Mouse (Mus musculus): ENCODE results near the gene Aqp12. TPM values are rescaled to one million over a fixed set of nuclear protein-coding genes. Genes with fewer than 3 reads are reported as not detected.

Aqp12 gene
- polyA plus RNA-seq, 1 experiment from 2014 or later: not detected

GRCm38 (mm10) chr1:93051124-93051833 is 45.1 kb downstream of the Aqp12 start:
- Histone ChIP-seq H3K9ac (replicated peaks; ENCODE audit: low read depth) (no peak overlapping the region), H3K27ac (ENCODE audit: low read length) (no peak overlapping the region), H3K9me3 (ENCODE audit: low read length) (no peaks in the 10 kb centered on the region), H3K4me1 (ENCODE audit: insufficient read depth, low read depth, low read length) (no peaks in the 10 kb centered on the region), H3K4me2 (replicated peaks; ENCODE audit: low read depth, low read length) (no peak overlapping the region), H3K4me3 (ENCODE audit: low read depth, low read length) (no peak overlapping the region), H3K27me3 (replicated peaks; ENCODE audit: insufficient read depth, low read length) (no peaks in the 10 kb centered on the region), H3K36me3 (ENCODE audit: insufficient read depth, low read length) (no peaks in the 10 kb centered on the region)
- TF ChIP-seq EP300 (IDR thresholded peaks at IDR 0.05) (no peak), CTCF (IDR thresholded peaks at IDR 0.05) (no peak)
- no peak for DNase-seq (ENCODE audit: low spot score)
- 54% methylated on average over 20 of the region's 23 CpGs for WGBS
- ATAC-seq: no peak

Other genes with a start within 250 kb of the Aqp12 start
- gene Gpc1, start 174.7 kb upstream of the Aqp12 start, polyA plus RNA-seq (2015; fragmentation: Nextera tagmentation; extraction: Ambion mirVana): 11.0 and 12.5 TPM in 2 replicates
- 0.50 and 0.57 TPM in 2 replicates for gene Ankmy1, start 103.4 kb upstream of the Aqp12 start, polyA plus RNA-seq (2015; fragmentation: Nextera tagmentation; extraction: Ambion mirVana)
- gene Dusp28, start 99.4 kb upstream of the Aqp12 start, polyA plus RNA-seq (2015; fragmentation: Nextera tagmentation; extraction: Ambion mirVana): 16.3 and 18.3 TPM in 2 replicates
- gene Rnpepl1, start 95.6 kb upstream of the Aqp12 start, polyA plus RNA-seq (2015; fragmentation: Nextera tagmentation; extraction: Ambion mirVana): 58.7 and 60.7 TPM in 2 replicates
- 16.3 and 16.6 TPM in 2 replicates for gene Capn10, start 72.0 kb upstream of the Aqp12 start, polyA plus RNA-seq (2015; fragmentation: Nextera tagmentation; extraction: Ambion mirVana)
- gene Gpr35, start 55.5 kb upstream of the Aqp12 start, polyA plus RNA-seq (2015; fragmentation: Nextera tagmentation; extraction: Ambion mirVana): 1.2 and 1.7 TPM in 2 replicates
- gene Kif1a, start 95.6 kb downstream of the Aqp12 start, polyA plus RNA-seq (2015; fragmentation: Nextera tagmentation; extraction: Ambion mirVana): 3.2 and 4.4 TPM in 2 replicates
- 0.08 and 0.10 TPM in 2 replicates for gene Agxt, start 128.9 kb downstream of the Aqp12 start, polyA plus RNA-seq (2015; fragmentation: Nextera tagmentation; extraction: Ambion mirVana)
- 65.3 and 73.6 TPM in 2 replicates for gene 2310007B03Rik, start 154.6 kb downstream of the Aqp12 start, polyA plus RNA-seq (2015; fragmentation: Nextera tagmentation; extraction: Ambion mirVana)
- 1.3 TPM in 2 replicates for gene Crocc2, start 162.4 kb downstream of the Aqp12 start, polyA plus RNA-seq (2015; fragmentation: Nextera tagmentation; extraction: Ambion mirVana)
- gene Sned1, start 229.5 kb downstream of the Aqp12 start, polyA plus RNA-seq (2015; fragmentation: Nextera tagmentation; extraction: Ambion mirVana): 8.4 and 13.8 TPM in 2 replicates

All from lung, postnatal 0 days (tissue).